Mouse (Mus musculus): Measurements from ENCODE around the gene Rab37. TPM values are rescaled to one million over a fixed set of nuclear protein-coding genes. Genes with fewer than 3 reads are reported as not detected.

Gene Rab37
- polyA plus RNA-seq, 1 experiment from 2014 or later = 1.3 TPM

- peaks cover 4% of the 10 kb centered on the region; the same call in 1 of the 2 replicates for H3K27me3 ChIP-seq (ENCODE audit: control insufficient read depth, insufficient read depth, low read length)
- no peak overlapping the region for H3K4me3 ChIP-seq (ENCODE audit: low read depth, low read length)
- H3K4me2 ChIP-seq (replicated peaks; ENCODE audit: low read depth, low read length) = no peak overlapping the region
- no peaks in the 10 kb centered on the region for H3K36me3 ChIP-seq (ENCODE audit: control insufficient read depth, insufficient read depth, low read length)
- no peak for ATAC-seq (ENCODE audit: insufficient number of reproducible peaks, insufficient read depth, low FRiP score, low read depth)
- H3K9me3 ChIP-seq (ENCODE audit: control insufficient read depth, low read depth, low read length) = no peaks in the 10 kb centered on the region
- H3K27ac ChIP-seq (ENCODE audit: low read length) = no peak overlapping the region
- no peak overlapping the region for H3K9ac ChIP-seq (replicated peaks; ENCODE audit: low read depth, low read length)
- 35% methylated on average over 13 of the region's 13 CpGs for WGBS
- H3K4me1 ChIP-seq (ENCODE audit: control insufficient read depth, insufficient read depth, low read length) = no peaks in the 10 kb centered on the region
Measured at GRCm38 (mm10) chr11:115080886-115081285, 10.3 kb upstream of the Rab37 start.

DNA sequence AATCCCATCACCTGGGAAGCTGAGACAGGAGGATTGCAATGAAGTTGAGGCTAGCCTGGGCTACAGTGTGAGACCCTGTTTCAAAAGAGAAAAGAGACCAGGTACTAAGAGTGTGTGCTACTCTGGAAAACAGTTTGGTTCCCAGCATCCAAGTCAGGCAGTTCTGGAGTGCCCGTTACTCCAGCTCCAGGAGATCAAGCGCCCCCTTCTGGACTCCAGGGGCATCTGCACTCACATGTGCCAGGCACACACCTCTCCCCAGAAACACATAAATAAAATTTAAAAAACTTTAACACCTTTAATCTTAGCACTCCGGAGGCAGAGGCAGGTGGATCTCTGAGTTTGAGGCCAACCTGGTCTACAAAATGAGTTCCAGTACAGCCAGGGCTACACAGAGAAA, 9.9 kb upstream of the Rab37 start:
- Histone ChIP-seq H3K9me3 (ENCODE audit: control insufficient read depth, low read depth, low read length) (no peaks in the 10 kb centered on the region), H3K4me2 (replicated peaks; ENCODE audit: low read depth, low read length) (no peak overlapping the region), H3K27me3 (ENCODE audit: control insufficient read depth, insufficient read depth, low read length) (peaks cover 4% of the 10 kb centered on the region; the same call in 1 of the 2 replicates), H3K27ac (ENCODE audit: low read length) (no peak overlapping the region), H3K9ac (replicated peaks; ENCODE audit: low read depth, low read length) (no peak overlapping the region), H3K4me1 (ENCODE audit: control insufficient read depth, insufficient read depth, low read length) (no peaks in the 10 kb centered on the region), H3K36me3 (ENCODE audit: control insufficient read depth, insufficient read depth, low read length) (no peaks in the 10 kb centered on the region), H3K4me3 (ENCODE audit: low read depth, low read length) (no peak overlapping the region)
- 66% methylated on average over 3 of the region's 3 CpGs for WGBS
- ATAC-seq (ENCODE audit: insufficient number of reproducible peaks, insufficient read depth, low FRiP score, low read depth) = no peak

GRCm38 (mm10) chr11:115082196-115082595, 9.0 kb upstream of the Rab37 start:
- peaks cover 4% of the 10 kb centered on the region; the same call in 1 of the 2 replicates for H3K27me3 ChIP-seq (ENCODE audit: control insufficient read depth, insufficient read depth, low read length)
- H3K27ac ChIP-seq (ENCODE audit: low read length) = no peak overlapping the region
- H3K4me3 ChIP-seq (ENCODE audit: low read depth, low read length) = no peak overlapping the region
- ATAC-seq (ENCODE audit: insufficient number of reproducible peaks, insufficient read depth, low FRiP score, low read depth) = no peak
- H3K36me3 ChIP-seq (ENCODE audit: control insufficient read depth, insufficient read depth, low read length) = no peaks in the 10 kb centered on the region
- 69% methylated on average over 6 of the region's 6 CpGs for whole genome bisulfite sequencing
- H3K4me2 ChIP-seq (replicated peaks; ENCODE audit: low read depth, low read length) = no peak overlapping the region
- no peaks in the 10 kb centered on the region for H3K4me1 ChIP-seq (ENCODE audit: control insufficient read depth, insufficient read depth, low read length)
- H3K9ac ChIP-seq (replicated peaks; ENCODE audit: low read depth, low read length) = no peak overlapping the region
- H3K9me3 ChIP-seq (ENCODE audit: control insufficient read depth, low read depth, low read length) = no peaks in the 10 kb centered on the region

DNA sequence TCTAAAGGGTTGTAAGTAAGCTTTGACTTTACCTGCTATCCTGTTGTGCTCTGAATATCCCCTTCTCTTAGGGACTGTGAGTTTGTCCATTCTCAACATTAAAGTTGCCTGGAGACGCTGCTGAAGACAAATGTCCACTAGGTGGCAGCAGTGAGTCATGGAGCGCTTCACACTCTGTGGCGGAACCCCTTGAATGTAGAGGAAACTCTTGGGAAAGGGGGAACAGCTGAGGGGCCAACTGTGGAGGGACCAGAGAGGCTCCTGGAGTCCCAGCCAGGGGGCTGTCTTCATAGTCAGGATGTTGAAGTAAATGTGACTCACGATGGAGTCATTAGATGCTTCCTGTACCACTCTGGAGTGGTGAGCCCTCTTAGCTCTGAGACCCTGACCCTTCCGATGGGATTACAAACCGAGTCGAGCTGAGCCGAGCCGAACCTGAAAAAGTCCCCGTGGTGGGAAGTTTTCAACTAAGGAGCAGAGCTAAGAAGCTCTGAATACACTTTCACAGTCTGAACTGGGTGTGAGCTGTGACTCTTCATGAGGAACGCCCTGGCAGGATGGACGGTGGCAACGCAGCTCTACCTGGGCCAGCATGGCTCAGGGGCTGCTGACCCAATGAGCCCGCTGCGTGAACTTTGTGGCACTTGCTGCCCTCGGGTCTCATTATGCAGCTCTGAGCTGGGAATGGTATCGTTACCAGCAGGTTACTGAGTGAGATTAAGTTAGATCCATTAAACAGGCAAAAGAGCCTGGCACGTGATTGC, 7.7 kb upstream of the Rab37 start:
- no peaks in the 10 kb centered on the region for H3K4me1 ChIP-seq (ENCODE audit: control insufficient read depth, insufficient read depth, low read length)
- no peak overlapping the region for H3K27ac ChIP-seq (ENCODE audit: low read length)
- ATAC-seq (ENCODE audit: insufficient number of reproducible peaks, insufficient read depth, low FRiP score, low read depth) = peak; percentile 42; the same call in 1 of the 2 replicates
- H3K4me2 ChIP-seq (replicated peaks; ENCODE audit: low read depth, low read length) = no peak overlapping the region
- H3K4me3 ChIP-seq (ENCODE audit: low read depth, low read length) = no peak overlapping the region
- no peaks in the 10 kb centered on the region for H3K9me3 ChIP-seq (ENCODE audit: control insufficient read depth, low read depth, low read length)
- H3K27me3 ChIP-seq (ENCODE audit: control insufficient read depth, insufficient read depth, low read length) = peaks cover 4% of the 10 kb centered on the region; the same call in 1 of the 2 replicates
- H3K9ac ChIP-seq (replicated peaks; ENCODE audit: low read depth, low read length) = no peak overlapping the region
- no peaks in the 10 kb centered on the region for H3K36me3 ChIP-seq (ENCODE audit: control insufficient read depth, insufficient read depth, low read length)
- WGBS = 41% methylated on average over 18 of the region's 18 CpGs

DNA sequence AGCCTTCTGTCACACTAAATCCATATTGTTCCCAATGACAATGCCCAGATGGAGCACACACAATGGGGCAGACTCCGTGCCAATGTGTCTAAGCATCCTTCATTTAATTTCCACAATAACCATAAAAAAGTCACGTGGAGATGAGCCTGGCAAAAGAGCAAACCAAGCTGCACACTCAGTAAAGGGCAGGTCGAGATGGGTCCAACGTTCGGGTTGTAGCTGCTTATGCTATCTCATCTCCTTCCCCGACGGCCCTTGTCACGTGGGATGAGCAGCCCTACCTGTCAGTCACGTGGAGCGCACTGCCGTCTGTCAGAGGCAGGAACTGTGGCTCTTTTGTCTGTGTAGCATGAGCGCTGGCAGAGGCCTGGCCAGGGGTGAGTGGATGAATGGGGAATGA, 6.6 kb upstream of the Rab37 start:
- Histone ChIP-seq H3K4me1 (ENCODE audit: control insufficient read depth, insufficient read depth, low read length) (no peaks in the 10 kb centered on the region), H3K4me2 (replicated peaks; ENCODE audit: low read depth, low read length) (no peak overlapping the region), H3K27me3 (ENCODE audit: control insufficient read depth, insufficient read depth, low read length) (peaks cover 4% of the 10 kb centered on the region; the same call in 1 of the 2 replicates), H3K9me3 (ENCODE audit: control insufficient read depth, low read depth, low read length) (no peaks in the 10 kb centered on the region), H3K27ac (ENCODE audit: low read length) (no peak overlapping the region), H3K36me3 (ENCODE audit: control insufficient read depth, insufficient read depth, low read length) (no peaks in the 10 kb centered on the region), H3K9ac (replicated peaks; ENCODE audit: low read depth, low read length) (no peak overlapping the region), H3K4me3 (ENCODE audit: low read depth, low read length) (no peak overlapping the region)
- 53% methylated on average over 12 of the region's 12 CpGs for WGBS
- ATAC-seq (ENCODE audit: insufficient number of reproducible peaks, insufficient read depth, low FRiP score, low read depth) = no peak

DNA sequence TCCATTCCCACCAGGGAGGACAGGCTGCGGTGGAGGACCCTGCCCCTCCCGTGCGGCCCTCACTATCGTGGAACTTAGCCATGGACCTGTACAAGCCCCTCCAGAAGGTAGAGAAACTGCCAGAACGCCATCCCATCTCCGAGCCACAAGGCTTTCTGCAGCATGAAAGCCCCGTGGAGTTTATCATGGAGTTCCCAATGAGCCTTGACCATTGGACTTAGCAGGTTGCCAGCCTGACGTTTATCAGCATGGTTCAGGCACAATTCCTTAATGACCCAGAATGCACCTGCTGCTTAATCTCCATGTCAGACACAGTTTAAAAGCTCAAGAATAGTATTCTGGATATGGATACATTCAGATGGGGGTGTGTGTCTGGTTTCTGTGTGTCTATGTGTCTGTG, 6.2 kb upstream of the Rab37 start:
- no peak for ATAC-seq (ENCODE audit: insufficient number of reproducible peaks, insufficient read depth, low FRiP score, low read depth)
- 64% methylated on average over 8 of the region's 8 CpGs for WGBS
- no peaks in the 10 kb centered on the region for H3K4me1 ChIP-seq (ENCODE audit: control insufficient read depth, insufficient read depth, low read length)

DNA sequence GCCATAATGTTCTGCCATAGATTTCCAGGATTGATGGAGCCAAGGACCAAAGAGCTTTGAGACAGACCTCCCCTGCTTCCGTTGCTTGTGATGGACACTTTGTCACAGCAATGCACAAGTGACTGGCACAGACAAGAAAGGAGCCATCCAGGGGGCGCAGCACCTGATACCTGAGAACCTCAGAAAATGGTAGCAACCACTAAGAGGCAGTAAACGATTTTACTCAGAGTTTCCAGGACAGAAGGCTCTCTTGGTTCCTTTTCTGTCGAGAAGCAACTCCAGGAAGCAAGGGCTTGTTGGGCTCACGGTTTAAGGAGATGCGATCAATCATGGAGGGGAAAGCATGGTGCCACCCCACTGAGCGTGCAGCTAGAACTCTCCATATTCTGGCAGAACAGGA, 5.0 kb upstream of the Rab37 start:
- no peaks in the 10 kb centered on the region for H3K36me3 ChIP-seq (ENCODE audit: control insufficient read depth, insufficient read depth, low read length)
- no peaks in the 10 kb centered on the region; the same call in 1 of the 2 replicates for H3K9me3 ChIP-seq (ENCODE audit: control insufficient read depth, low read depth, low read length)
- H3K4me2 ChIP-seq (replicated peaks; ENCODE audit: low read depth, low read length) = no peak overlapping the region
- ATAC-seq (ENCODE audit: insufficient number of reproducible peaks, insufficient read depth, low FRiP score, low read depth) = no peak
- H3K4me3 ChIP-seq (ENCODE audit: low read depth, low read length) = no peak overlapping the region
- no peak overlapping the region for H3K27ac ChIP-seq (ENCODE audit: low read length)
- H3K4me1 ChIP-seq (ENCODE audit: control insufficient read depth, insufficient read depth, low read length) = no peaks in the 10 kb centered on the region
- peaks cover 4% of the 10 kb centered on the region; the same call in 1 of the 2 replicates for H3K27me3 ChIP-seq (ENCODE audit: control insufficient read depth, insufficient read depth, low read length)
- H3K9ac ChIP-seq (replicated peaks; ENCODE audit: low read depth, low read length) = no peak overlapping the region
- WGBS = 50% methylated on average over 7 of the region's 7 CpGs

More for the DNA sequence above, 6.2 kb upstream of the Rab37 start:
- Histone ChIP-seq H3K27me3 (ENCODE audit: control insufficient read depth, insufficient read depth, low read length) (peaks cover 4% of the 10 kb centered on the region; the same call in 1 of the 2 replicates), H3K27ac (ENCODE audit: low read length) (no peak overlapping the region), H3K4me2 (replicated peaks; ENCODE audit: low read depth, low read length) (no peak overlapping the region), H3K9me3 (ENCODE audit: control insufficient read depth, low read depth, low read length) (no peaks in the 10 kb centered on the region; the same call in 1 of the 2 replicates), H3K9ac (replicated peaks; ENCODE audit: low read depth, low read length) (no peak overlapping the region), H3K4me3 (ENCODE audit: low read depth, low read length) (no peak overlapping the region), H3K36me3 (ENCODE audit: control insufficient read depth, insufficient read depth, low read length) (no peaks in the 10 kb centered on the region)

- no peaks in the 10 kb centered on the region for H3K36me3 ChIP-seq (ENCODE audit: control insufficient read depth, insufficient read depth, low read length)
- 69% methylated on average over 6 of the region's 6 CpGs for WGBS
- H3K27ac ChIP-seq (ENCODE audit: low read length) = no peak overlapping the region
- H3K9ac ChIP-seq (replicated peaks; ENCODE audit: low read depth, low read length) = no peak overlapping the region
- ATAC-seq (ENCODE audit: insufficient number of reproducible peaks, insufficient read depth, low FRiP score, low read depth) = no peak
- no peak overlapping the region for H3K4me3 ChIP-seq (ENCODE audit: low read depth, low read length)
- H3K4me1 ChIP-seq (ENCODE audit: control insufficient read depth, insufficient read depth, low read length) = no peaks in the 10 kb centered on the region
- H3K4me2 ChIP-seq (replicated peaks; ENCODE audit: low read depth, low read length) = no peak overlapping the region
- H3K27me3 ChIP-seq (ENCODE audit: control insufficient read depth, insufficient read depth, low read length) = no peaks in the 10 kb centered on the region
- peaks cover 4% of the 10 kb centered on the region; the same call in 1 of the 2 replicates for H3K9me3 ChIP-seq (ENCODE audit: control insufficient read depth, low read depth, low read length)
Measured at GRCm38 (mm10) chr11:115089853-115090252, 1.4 kb upstream of the Rab37 start.

All from stomach, embryonic 14.5 days (tissue).